Mouse (Mus musculus) erythroblast, adult 5-6 weeks (primary cell): Measurements from ENCODE around the gene Eml3. TPM values are rescaled to one million over a fixed set of nuclear protein-coding genes. Genes with fewer than 3 reads are reported as not detected.

Experiments used
- ATAC-seq: replicated peaks from 2 replicates; pipeline ENCODE4 v1.8.0; 2016; ENCODE audit warnings: moderate number of reproducible peaks, mild to moderate bottlenecking, moderate TSS enrichment, inconsistent platforms; ENCODE audit not compliant: poor library complexity, low FRiP score, severe bottlenecking
- total RNA-seq, 2 experiments: library from RNA; stranded (forward) in 1 of 2; stranded (reverse) in 1 of 2; fragments of 150-400 nt in 1 of 2; fragments of 200-764, 138-1000 nt in 1 of 2; gene quantifications; 2 replicates each; pipeline versions ENCODE4 v1.2.3 to v1.2.4; 2015 to 2017; ENCODE audit warnings: low replicate concordance in 2 of 2

Eml3 gene
- total RNA-seq, 2 experiments from 2014 or later = 4.8 to 8.3 TPM

DNA sequence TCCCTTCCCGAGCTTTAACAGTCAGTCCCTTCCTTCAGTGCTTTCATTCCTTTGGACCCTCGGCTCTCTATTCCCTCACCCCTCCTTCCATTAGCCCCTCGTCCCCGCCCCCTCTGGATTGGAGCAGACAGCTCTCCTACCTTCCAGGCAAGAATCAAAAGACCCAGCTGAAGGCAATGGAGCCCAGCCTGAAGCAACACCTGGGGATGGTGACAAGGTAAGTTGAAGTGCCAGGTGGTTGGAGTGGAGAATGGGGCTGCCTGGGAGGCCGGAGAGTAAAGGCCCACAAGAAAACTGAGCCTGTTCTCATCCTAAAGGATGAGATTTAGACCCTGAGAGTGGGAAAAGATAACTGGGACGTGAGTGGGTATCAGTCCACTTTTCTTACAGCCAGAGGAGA is 20.8 kb upstream of the Eml3 start:
- ATAC-seq = no peak

DNA sequence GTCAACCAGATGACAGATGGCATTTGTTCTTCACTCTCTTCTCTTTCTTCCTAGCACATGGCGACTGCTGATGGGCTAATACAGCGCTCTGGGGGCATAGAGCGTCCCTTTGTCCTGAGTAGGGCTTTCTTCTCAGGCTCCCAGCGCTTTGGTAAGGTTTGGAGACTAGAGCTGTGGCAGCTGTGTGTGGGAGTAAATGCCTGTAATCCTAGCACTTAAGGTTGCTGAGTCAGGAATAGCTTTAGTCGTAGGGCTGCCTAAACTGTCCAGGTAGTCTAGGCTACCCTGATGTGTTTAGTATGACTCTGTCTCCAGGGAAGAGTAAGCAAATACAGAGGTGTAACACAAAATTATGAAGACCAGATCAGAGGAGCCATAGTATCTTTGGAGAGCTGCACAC is 17.5 kb upstream of the Eml3 start:
- ATAC-seq = no peak

DNA sequence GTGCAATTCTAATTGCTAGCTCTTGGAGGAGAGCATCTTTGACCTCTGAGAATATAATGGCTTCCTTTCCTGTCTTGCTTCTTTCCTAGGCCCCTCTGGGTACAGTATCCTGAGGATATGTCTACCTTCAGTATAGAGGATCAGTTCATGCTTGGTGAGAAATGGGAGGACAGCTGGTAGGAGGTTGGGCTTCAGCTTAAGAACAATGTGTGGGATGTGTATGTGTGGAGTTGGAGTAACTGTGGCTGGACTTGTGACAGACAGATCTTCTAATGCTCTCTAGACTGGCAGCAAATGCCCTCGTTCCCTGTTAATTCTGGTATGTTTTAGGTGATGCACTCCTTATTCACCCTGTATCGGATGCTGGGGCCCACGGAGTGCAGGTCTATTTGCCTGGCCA is 15.1 kb upstream of the Eml3 start:
- ATAC-seq = no peak

DNA sequence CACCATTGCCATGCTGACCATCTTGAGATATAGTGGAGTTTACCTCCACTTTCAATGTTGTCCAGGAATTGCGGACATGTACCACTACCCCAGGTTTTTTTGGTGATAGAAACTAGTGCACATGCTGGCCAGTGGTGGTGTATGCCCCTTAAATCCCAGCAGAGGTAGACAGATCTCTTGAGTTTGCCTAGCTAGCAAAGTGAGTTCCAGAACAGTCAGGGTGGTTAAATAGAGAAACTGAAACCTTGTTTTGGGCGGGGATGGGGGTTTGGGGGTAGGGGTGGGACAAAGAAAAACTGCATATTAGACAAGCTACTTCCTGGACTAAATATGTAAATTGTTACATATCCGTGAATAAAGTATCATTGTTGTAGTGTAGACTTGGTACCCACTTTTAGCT is 10.4 kb upstream of the Eml3 start:
- ATAC-seq = no peak

DNA sequence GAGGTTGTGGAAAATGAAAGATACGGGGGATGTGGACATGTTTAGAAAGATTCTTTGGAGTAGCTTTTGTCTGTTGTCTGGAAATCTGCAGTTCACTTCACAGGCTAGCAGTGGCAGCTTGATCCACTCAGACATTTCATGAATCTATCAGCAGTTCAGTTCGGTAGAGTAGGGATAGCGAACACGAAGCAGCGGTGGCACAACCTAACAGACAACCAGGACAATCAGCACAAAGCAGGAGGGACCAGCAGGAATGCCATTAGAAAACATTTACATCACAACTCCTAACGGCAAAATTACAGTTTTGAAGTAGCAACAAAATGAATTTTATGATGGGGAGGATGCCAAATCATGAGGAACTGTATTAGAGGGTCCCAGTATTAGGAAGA is 9.7 kb upstream of the Eml3 start:
- no peak for ATAC-seq

DNA sequence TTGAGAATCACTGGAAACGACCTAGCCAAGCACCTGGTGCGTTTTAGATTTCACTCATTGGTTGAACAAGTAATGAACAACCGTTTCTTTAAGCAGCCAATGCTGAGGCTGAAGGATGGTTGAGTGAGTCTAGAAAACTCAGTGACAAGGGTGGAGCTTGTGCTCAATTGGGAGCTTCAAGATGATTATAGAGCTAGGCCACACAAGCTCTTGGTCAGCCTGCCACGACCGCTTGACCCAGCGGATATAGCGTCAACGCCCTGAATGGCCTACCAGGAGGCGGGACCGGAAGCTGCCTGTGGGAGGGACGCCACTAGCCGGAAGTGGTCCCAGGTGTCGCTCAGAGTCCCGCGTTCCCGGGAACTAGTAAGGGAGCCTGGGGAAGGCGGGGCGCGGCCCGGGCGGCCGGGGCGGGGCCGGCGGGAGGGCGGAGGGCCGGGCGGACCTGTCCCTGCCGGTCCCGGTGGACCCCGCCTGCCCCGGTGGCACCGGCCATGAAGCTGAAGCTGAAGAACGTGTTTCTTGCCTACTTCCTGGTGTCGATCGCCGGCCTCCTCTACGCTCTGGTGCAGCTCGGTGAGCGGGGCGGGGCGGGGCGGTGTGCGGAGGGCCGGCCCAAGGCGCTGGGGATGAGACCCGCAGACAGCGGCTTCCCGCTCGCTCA is 9.1 kb upstream of the Eml3 start, which contains the start of gene B3gat3:
B3gat3 (plus strand) TSS at position 302 of the 664 bp plus-strand sequence.
- ATAC-seq = peak; percentile 92

GRCm38 (mm10) chr19:8920836-8921291 is 8.5 kb upstream of the Eml3 start:
- peak; percentile 73 for ATAC-seq

GRCm38 (mm10) chr19:8921741-8922140 is 7.6 kb upstream of the Eml3 start:
- ATAC-seq = no peak

- ATAC-seq = no peak
Observed at GRCm38 (mm10) chr19:8926766-8927165, 2.6 kb upstream of the Eml3 start.

DNA sequence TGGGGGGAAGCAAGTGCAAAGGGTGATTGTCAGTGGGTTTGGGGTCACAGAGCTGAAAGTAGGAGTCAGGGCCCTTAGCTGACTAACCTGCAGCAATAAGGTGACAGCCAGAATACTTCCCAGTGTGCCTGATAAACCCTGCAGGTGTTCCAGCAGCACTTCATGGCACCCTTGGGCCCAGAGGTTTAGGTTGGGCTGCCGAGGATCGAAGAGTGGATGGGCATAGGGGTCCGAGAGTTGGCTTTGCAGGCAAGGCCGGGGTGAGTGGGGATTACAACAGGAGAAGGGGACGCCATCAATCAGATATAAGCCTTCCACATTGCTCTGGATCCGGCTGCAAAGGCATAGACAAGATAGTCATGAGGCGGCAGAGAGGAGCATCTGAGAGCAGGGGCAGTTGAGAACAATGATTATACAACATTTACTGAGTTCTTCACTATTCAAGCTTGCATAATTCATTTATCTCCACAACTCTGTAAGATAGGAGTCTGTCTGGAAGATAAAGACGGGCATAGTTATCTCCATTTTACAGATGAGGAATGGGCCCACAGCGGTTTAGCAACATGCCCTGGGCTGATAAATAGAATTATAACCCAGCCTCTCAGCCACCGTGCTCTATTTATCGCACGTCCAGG is 1.3 kb upstream of the Eml3 start:
- no peak for ATAC-seq

DNA sequence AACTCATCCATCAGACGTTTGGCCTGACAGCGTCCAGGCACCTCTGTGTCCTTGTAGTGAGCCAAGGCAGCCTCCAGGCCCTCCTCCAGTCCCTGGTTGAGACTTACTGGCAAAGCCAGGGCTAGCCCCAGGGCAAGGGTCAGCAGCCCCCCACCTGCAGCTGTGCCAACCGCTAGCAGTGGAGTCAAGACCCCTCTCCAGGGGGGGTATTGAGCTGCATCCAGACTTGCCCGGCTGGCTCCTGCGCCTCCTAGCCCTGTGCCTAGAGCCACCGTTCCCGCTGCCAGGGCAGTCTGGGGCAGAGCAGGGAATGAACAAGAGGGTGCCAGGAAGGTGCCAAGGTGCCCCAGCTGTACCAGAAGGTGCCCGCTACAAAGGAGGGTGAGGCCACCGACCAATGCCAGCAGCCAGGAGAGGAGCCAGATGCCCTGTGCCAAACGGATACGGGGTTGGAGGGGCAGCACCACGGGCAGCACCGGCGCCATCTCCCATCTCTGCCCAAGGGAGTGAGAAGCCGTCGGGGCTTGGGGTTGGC is 596 bp upstream of the Eml3 start:
- ATAC-seq = no peak; the same call in 1 of the 2 replicates

- ATAC-seq = no peak
Observed at GRCm38 (mm10) chr19:8930117-8930516, 765 bp downstream of the Eml3 start.

- ATAC-seq = no peak
Observed at GRCm38 (mm10) chr19:8930771-8931170, 1.4 kb downstream of the Eml3 start.

DNA sequence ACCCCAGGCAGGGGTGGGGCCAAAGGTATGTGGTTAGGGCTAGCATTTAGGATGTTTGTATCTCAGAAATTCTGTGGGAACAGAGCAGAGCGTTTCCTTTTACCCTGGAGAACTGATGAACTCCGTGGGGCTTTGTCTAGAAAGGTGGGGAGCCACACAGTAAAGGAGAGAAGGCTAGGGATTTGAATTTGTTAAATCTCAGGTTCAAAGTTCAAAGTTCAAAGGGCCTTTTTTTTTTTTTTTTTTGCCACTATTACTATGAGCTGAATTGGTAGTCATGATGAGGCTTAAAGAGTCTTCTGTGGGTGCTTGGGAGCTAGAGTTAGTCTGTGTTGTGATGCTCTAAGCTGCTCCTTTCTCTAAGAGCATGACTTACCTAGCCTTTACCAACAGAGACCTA is 7.4 kb downstream of the Eml3 start:
- no peak for ATAC-seq

GRCm38 (mm10) chr19:8940526-8941133 is 11.3 kb downstream of the Eml3 start:
- no peak for ATAC-seq

GRCm38 (mm10) chr19:8941136-8941514 is 11.8 kb downstream of the Eml3 start:
- no peak; the same call in 1 of the 2 replicates for ATAC-seq

GRCm38 (mm10) chr19:8941515-8942217 is 12.3 kb downstream of the Eml3 start, which contains the start of gene Mta2:
Gene Mta2 (plus strand): TSS chr19:8941875.
- peak; percentile 86 for ATAC-seq

DNA sequence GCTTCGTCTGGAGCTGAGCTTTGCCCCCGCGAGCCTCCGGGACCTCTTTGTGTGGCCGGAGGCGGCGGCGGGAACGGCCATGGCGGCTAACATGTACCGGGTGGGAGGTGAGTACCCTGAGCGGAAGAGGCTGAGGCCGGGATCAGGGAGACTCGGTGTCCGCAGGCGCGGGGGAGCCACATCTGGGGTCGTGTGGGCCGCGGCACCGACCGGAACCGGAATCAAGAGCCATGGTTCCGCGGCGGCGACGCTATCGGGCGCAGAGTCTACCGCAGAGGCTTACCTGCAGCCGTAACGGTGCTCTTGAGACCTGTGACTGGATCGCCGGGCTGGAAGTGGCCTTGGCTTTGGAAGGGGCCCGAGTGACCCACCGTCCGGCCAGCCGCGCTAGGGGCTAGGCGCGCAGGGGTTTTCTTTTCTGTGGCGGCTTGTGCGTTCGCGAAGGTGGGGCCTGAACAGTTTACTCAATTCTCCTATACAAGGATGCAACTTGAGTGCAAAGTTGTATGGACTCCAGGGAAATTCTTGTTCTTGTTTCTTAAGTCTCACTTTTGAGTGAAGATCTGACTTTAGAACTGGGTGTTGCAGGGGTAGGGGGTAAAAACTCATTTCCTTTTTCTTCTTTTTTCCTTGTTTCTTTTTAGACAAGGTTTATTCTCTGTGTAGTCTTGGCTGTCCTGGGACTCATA is 13.1 kb downstream of the Eml3 start:
- peak; percentile 24 for ATAC-seq

DNA sequence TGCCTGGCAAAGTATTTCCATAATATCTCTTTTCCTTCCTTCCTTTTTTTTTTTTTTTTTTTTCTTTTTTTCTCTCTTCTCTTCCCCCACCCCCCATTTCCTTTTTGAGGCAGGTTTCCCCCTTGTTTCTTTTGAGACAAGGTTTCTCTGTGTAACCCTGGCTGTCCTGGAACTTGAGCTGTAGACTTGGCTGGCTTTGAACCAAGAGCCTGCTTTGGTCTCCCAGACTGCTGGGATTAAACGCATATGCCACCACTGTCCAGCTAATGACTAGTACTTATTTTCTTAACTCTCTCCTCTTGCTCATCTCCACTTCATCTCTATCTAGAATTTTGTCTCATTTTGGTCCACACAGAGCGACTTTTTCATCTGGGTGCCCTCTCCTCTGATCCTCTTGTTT is 13.7 kb downstream of the Eml3 start:
- no peak for ATAC-seq

DNA sequence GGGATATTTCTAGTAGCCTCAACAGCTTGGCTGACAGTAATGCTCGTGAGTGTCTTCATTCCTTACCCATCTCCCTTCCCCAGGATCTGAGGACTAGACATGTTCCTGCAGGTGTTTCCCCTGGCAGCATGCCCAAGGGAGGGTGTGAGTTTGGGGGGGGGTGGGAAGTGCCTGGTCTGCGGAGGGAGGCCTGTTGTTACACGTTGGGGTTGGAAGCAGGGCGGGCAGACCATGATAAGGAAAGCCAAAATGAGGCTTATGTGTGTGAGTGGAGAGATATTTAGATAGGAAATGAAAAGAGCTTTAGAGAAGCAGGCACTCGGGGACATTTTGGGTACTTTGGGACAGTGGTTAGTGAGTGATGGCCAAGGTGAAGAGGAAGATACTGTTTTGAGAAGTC is 14.7 kb downstream of the Eml3 start:
- no peak for ATAC-seq
